Mouse (Mus musculus) liver, adult (tissue): Measurements from ENCODE around the gene Ralgapa1.

Experiments
- GATA4 ChIP-seq: IDR thresholded peaks from 2 replicates; pipeline ENCODE4 v1.6.1; 2014; ENCODE audit warnings: mild to moderate bottlenecking, low read length; ENCODE audit not compliant: insufficient replicate concordance

The Ralgapa1 gene

GRCm38 (mm10) chr12:55626711-55627110 lies 194.3 kb downstream of the Ralgapa1 start:
- TF ChIP-seq GATA4, result no peak

- TF ChIP-seq GATA4, result no peak
Observed at GRCm38 (mm10) chr12:55623254-55623653, 197.7 kb downstream of the Ralgapa1 start.

- TF ChIP-seq GATA4, result no peak
Observed at GRCm38 (mm10) chr12:55622615-55623245, 198.2 kb downstream of the Ralgapa1 start.

- no peak for TF ChIP-seq GATA4
Observed at GRCm38 (mm10) chr12:55620321-55620720, 200.6 kb downstream of the Ralgapa1 start.

- TF ChIP-seq GATA4, result no peak
Observed at GRCm38 (mm10) chr12:55610812-55611211, 210.2 kb downstream of the Ralgapa1 start.

- no peak for TF ChIP-seq GATA4
Observed at GRCm38 (mm10) chr12:55607902-55608301, 213.1 kb downstream of the Ralgapa1 start.

- TF ChIP-seq GATA4, result no peak
Observed at GRCm38 (mm10) chr12:55604411-55604810, 216.6 kb downstream of the Ralgapa1 start.

GRCm38 (mm10) chr12:55600503-55600994 lies 220.4 kb downstream of the Ralgapa1 start:
- TF ChIP-seq GATA4, result no peak

GRCm38 (mm10) chr12:55599639-55600502 lies 221.1 kb downstream of the Ralgapa1 start:
- no peak for TF ChIP-seq GATA4

GRCm38 (mm10) chr12:55598887-55599561 lies 221.9 kb downstream of the Ralgapa1 start, which contains the start of gene Insm2:
TSS of gene Insm2 (plus strand) at chr12:55599427.
- TF ChIP-seq GATA4, result no peak

GRCm38 (mm10) chr12:55598537-55598886 lies 222.5 kb downstream of the Ralgapa1 start:
- no peak for TF ChIP-seq GATA4

- no peak for TF ChIP-seq GATA4
Observed at GRCm38 (mm10) chr12:55573794-55574193, 247.2 kb downstream of the Ralgapa1 start.

GRCm38 (mm10) chr12:55573089-55573488 lies 247.9 kb downstream of the Ralgapa1 start:
- no peak for TF ChIP-seq GATA4

- TF ChIP-seq GATA4, result no peak
Observed at GRCm38 (mm10) chr12:55571661-55572060, 249.3 kb downstream of the Ralgapa1 start.

- no peak for TF ChIP-seq GATA4
Observed at GRCm38 (mm10) chr12:55571181-55571580, 249.8 kb downstream of the Ralgapa1 start.

GRCm38 (mm10) chr12:55570646-55571045 lies 250.3 kb downstream of the Ralgapa1 start:
- no peak for TF ChIP-seq GATA4
